Mouse (Mus musculus) embryonic facial prominence, embryonic 14.5 days (tissue): ENCODE data around the gene Spdya. TPM values are rescaled to one million over a fixed set of nuclear protein-coding genes. Genes with fewer than 3 reads are reported as not detected.

Experiments used
- polyA plus RNA-seq: library from polyadenylated mRNA; unstranded; fragments of >200 nt; fragmentation: Nextera tagmentation; extraction: Ambion mirVana; gene quantifications from 2 replicates; pipeline ENCODE4 v1.2.1, GENCODE M21; 2014

Gene Spdya
- polyA plus RNA-seq, 1 experiment from 2014 or later: 0.29 TPM

Other genes with a start within 250 kb of the Spdya start
- gene Emilin2, start 240.1 kb upstream of the Spdya start, polyA plus RNA-seq: 23.1 and 24.5 TPM in 2 replicates
- gene Gm4707, start 92.1 kb upstream of the Spdya start, polyA plus RNA-seq: 0.88 and 2.3 TPM in 2 replicates
- gene Smchd1, start 76.7 kb upstream of the Spdya start, polyA plus RNA-seq: 74.4 and 83.8 TPM in 2 replicates
- 30.2 and 37.6 TPM in 2 replicates for gene Ndc80, start 25.2 kb upstream of the Spdya start, polyA plus RNA-seq
- gene Wdr43, start 63.8 kb downstream of the Spdya start, polyA plus RNA-seq: 80.0 and 85.1 TPM in 2 replicates
- gene Togaram2, start 121.2 kb downstream of the Spdya start, polyA plus RNA-seq: 0.62 and 0.93 TPM in 2 replicates
- not detected in 2 replicates for gene Pcare, start 200.8 kb downstream of the Spdya start, polyA plus RNA-seq
- 13.0 and 15.3 TPM in 2 replicates for gene Clip4, start 216.4 kb downstream of the Spdya start, polyA plus RNA-seq